Mouse (Mus musculus): ENCODE measurements around the gene Zscan12. TPM values are rescaled to one million over a fixed set of nuclear protein-coding genes. Genes with fewer than 3 reads are reported as not detected.
A peak's percentile ranks its signal among the peaks of the same experiment; 100 is the strongest.

Gene Zscan12
- polyA plus RNA-seq, 1 experiment from 2014 or later = 9.7 TPM

DNA sequence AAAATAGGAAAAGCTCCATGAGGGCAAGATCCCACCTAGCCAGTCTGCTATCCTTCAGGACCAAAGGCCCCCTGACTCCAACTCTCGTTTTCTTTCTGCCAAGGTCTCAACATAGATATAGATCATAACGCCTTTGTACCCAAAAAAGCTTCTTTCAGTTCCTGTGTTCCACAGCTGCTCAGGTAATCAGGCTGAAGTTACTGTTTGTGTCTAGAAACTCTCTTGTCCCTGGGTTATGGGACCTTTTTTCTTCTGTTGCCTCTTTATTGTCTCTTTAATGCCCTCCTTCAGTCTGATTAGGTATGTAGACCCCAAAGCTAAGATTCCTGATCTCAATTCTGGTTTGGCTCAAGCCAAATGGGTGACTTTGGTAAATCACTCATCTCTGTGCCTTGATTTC lies 34.9 kb downstream of the Zscan12 start:
- no peak for TF ChIP-seq CTCF (IDR thresholded peaks at IDR 0.05; ENCODE audit: low read depth)

DNA sequence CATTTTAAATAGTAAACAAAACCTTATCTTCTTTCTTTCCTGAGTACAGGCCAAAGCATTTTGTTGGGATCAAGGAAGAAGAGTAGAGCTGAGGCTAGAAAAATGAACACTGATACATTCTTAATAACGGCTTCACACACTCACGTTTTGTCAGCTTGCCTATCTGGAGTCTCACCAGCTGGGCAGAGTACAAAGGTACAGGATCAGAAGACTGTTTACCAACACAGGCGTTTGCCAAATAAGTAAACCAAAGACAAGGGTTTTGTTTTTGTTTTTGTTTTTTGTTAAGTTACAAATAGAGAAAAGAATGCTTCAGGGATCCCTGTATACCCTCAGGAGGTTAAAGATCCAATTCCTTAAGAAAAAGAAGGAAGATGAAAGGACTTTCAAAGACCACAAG lies 38.5 kb downstream of the Zscan12 start:
- H3K36me3 ChIP-seq (ENCODE audit: insufficient read depth, low read length) = 0 out of 2 replicates have a peak, but pooled peaks cover 8% of the 10 kb centered on the region
- no peak for ATAC-seq (replicated peaks; ENCODE audit: low FRiP score, low read depth)
- H3K27ac ChIP-seq = no peak overlapping the region
- H3K4me2 ChIP-seq (ENCODE audit: low read length) = peak overlapping the region; percentile 84
- H3K27me3 ChIP-seq (ENCODE audit: insufficient read depth, low read length) = no peaks in the 10 kb centered on the region
- peak overlapping the region; percentile 81 for H3K4me3 ChIP-seq (replicated peaks; ENCODE audit: low read depth, low read length)
- WGBS = 79% methylated on average over 3 of the region's 3 CpGs
- DNase-seq (ENCODE audit: low spot score) = no peak
- no peak for TF ChIP-seq CTCF (IDR thresholded peaks at IDR 0.05; ENCODE audit: low read depth)
- H3K4me1 ChIP-seq (replicated peaks; ENCODE audit: insufficient read depth, low read length) = no peaks in the 10 kb centered on the region; the same call in 1 of the 2 replicates
- peak overlapping the region; percentile 88; the same call in 1 of the 2 replicates for H3K9ac ChIP-seq (ENCODE audit: low read depth, low read length)
- H3K9me3 ChIP-seq (replicated peaks; ENCODE audit: low read length) = no peaks in the 10 kb centered on the region

More for the DNA sequence above, 34.9 kb downstream of the Zscan12 start:
- ATAC-seq (replicated peaks; ENCODE audit: low FRiP score, low read depth) (no peak), DNase-seq (ENCODE audit: low spot score) (no peak)
- Histone ChIP-seq H3K27me3 (ENCODE audit: insufficient read depth, low read length) (no peaks in the 10 kb centered on the region), H3K4me2 (ENCODE audit: low read length) (no peak overlapping the region), H3K4me3 (replicated peaks; ENCODE audit: low read depth, low read length) (no peak overlapping the region), H3K4me1 (replicated peaks; ENCODE audit: insufficient read depth, low read length) (no peaks in the 10 kb centered on the region; the same call in 1 of the 2 replicates), H3K27ac (no peak overlapping the region), H3K9me3 (replicated peaks; ENCODE audit: low read length) (no peaks in the 10 kb centered on the region), H3K36me3 (ENCODE audit: insufficient read depth, low read length) (peaks cover 23% of the 10 kb centered on the region), H3K9ac (ENCODE audit: low read depth, low read length) (no peak overlapping the region)
- WGBS = 83% methylated on average over 2 of the region's 2 CpGs

DNA sequence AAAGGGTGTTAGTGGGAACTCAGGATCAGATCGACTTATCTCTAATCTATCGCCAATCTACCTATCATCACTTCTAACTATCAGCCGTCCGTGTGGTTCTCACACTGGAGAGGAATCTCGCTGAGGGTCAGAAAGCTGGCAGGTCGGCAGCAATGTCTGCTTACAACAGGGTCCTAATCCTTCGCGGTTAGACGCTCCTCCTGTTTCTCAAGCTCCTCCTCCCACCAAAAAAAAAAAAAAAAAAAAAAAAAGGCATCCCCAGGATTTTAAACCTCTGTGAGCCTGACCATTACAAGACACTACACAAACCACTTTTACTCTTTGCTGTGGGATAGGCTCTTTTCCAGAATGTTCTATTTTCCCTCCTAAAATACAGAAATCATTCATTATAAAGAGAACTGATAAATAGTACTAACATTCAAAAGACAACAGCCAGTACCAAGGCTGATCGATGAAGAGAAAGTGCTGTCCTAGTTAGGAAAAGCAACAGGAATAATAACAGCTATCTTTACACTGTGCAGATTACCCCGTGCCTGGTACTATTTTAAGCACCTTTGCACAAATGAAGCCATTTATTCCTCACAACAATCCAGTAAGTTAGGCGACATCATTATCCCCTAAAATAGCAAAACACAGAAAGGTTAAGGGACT lies 39.1 kb downstream of the Zscan12 start:
- no peak for TF ChIP-seq CTCF (IDR thresholded peaks at IDR 0.05; ENCODE audit: low read depth)
- Histone ChIP-seq H3K27ac (peak overlapping the region; percentile 87), H3K4me3 (replicated peaks; ENCODE audit: low read depth, low read length) (peak overlapping the region; percentile 81), H3K9ac (ENCODE audit: low read depth, low read length) (peak overlapping the region; percentile 88), H3K36me3 (ENCODE audit: insufficient read depth, low read length) (0 out of 2 replicates have a peak, but pooled peaks cover 8% of the 10 kb centered on the region), H3K4me2 (ENCODE audit: low read length) (peak overlapping the region; percentile 84), H3K9me3 (replicated peaks; ENCODE audit: low read length) (no peaks in the 10 kb centered on the region), H3K27me3 (ENCODE audit: insufficient read depth, low read length) (no peaks in the 10 kb centered on the region), H3K4me1 (replicated peaks; ENCODE audit: insufficient read depth, low read length) (no peaks in the 10 kb centered on the region; the same call in 1 of the 2 replicates)
- WGBS = 13% methylated on average over 12 of the region's 12 CpGs
- peak; percentile 59 for DNase-seq (ENCODE audit: low spot score)
- ATAC-seq (replicated peaks; ENCODE audit: low FRiP score, low read depth) = no peak

GRCm38 (mm10) chr13:21402287-21402846 lies 39.7 kb downstream of the Zscan12 start, which contains the start of gene Zkscan3:
Gene Zkscan3 (minus strand): TSS chr13:21402755.
- no peak for TF ChIP-seq CTCF (IDR thresholded peaks at IDR 0.05; ENCODE audit: low read depth)
- no peaks in the 10 kb centered on the region for H3K9me3 ChIP-seq (replicated peaks; ENCODE audit: low read length)
- H3K4me3 ChIP-seq (replicated peaks; ENCODE audit: low read depth, low read length) = peak within 1 kb of the TSS; percentile 81
- H3K27ac ChIP-seq = peak within 1 kb of the TSS; percentile 87
- ATAC-seq (replicated peaks; ENCODE audit: low FRiP score, low read depth) (peak; percentile 95), DNase-seq (ENCODE audit: low spot score) (peak; percentile 90)
- no peaks in the 10 kb centered on the region for H3K27me3 ChIP-seq (ENCODE audit: insufficient read depth, low read length)
- H3K4me1 ChIP-seq (replicated peaks; ENCODE audit: insufficient read depth, low read length) = no peaks in the 10 kb centered on the region; the same call in 1 of the 2 replicates
- peak within 1 kb of the TSS; percentile 84 for H3K4me2 ChIP-seq (ENCODE audit: low read length)
- H3K36me3 ChIP-seq (ENCODE audit: insufficient read depth, low read length) = 0 out of 2 replicates have a peak, but pooled peaks cover 8% of the 10 kb centered on the region
- H3K9ac ChIP-seq (ENCODE audit: low read depth, low read length) = peak within 1 kb of the TSS; percentile 88
- under 1% methylated on average over 35 of the region's 35 CpGs for WGBS

DNA sequence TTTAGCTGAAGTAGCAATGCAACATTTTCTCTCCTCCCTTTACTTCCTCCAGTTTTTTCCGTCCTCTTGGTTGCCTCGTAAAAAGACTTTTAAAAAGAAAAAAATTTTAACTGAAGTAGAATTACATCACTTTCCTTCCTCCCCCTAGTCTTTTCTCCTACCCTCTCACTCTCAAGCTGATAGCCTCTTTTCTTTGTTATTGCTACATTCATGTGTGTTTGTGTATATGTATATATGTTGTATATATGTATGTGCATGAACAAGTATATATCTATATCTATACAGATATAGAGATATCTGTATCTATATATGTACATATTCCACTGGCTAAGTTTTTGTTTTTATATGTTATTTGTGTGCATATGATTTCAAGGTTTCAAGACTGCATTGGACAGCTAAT lies 40.2 kb downstream of the Zscan12 start:
- H3K4me3 ChIP-seq (replicated peaks; ENCODE audit: low read depth, low read length) = peak overlapping the region; percentile 81
- H3K4me2 ChIP-seq (ENCODE audit: low read length) = peak overlapping the region; percentile 84
- H3K9ac ChIP-seq (ENCODE audit: low read depth, low read length) = peak overlapping the region; percentile 88; the same call in 1 of the 2 replicates
- H3K9me3 ChIP-seq (replicated peaks; ENCODE audit: low read length) = no peaks in the 10 kb centered on the region
- no peaks in the 10 kb centered on the region; the same call in 1 of the 2 replicates for H3K4me1 ChIP-seq (replicated peaks; ENCODE audit: insufficient read depth, low read length)
- H3K36me3 ChIP-seq (ENCODE audit: insufficient read depth, low read length) = 0 out of 2 replicates have a peak, but pooled peaks cover 8% of the 10 kb centered on the region
- ATAC-seq (replicated peaks; ENCODE audit: low FRiP score, low read depth) (peak; percentile 6; the same call in 1 of the 2 replicates), DNase-seq (ENCODE audit: low spot score) (no peak)
- H3K27ac ChIP-seq = peak overlapping the region; percentile 87; the same call in 1 of the 2 replicates
- H3K27me3 ChIP-seq (ENCODE audit: insufficient read depth, low read length) = no peaks in the 10 kb centered on the region
- WGBS = 0% methylated on average over 2 of the region's 2 CpGs
- no peak for TF ChIP-seq CTCF (IDR thresholded peaks at IDR 0.05; ENCODE audit: low read depth)

- Histone ChIP-seq H3K4me2 (ENCODE audit: low read length) (no peak overlapping the region; the same call in 1 of the 2 replicates), H3K4me1 (replicated peaks; ENCODE audit: insufficient read depth, low read length) (no peaks in the 10 kb centered on the region; the same call in 1 of the 2 replicates), H3K27ac (no peak overlapping the region), H3K27me3 (ENCODE audit: insufficient read depth, low read length) (no peaks in the 10 kb centered on the region), H3K4me3 (replicated peaks; ENCODE audit: low read depth, low read length) (no peak overlapping the region), H3K9me3 (replicated peaks; ENCODE audit: low read length) (no peaks in the 10 kb centered on the region), H3K36me3 (ENCODE audit: insufficient read depth, low read length) (no peaks in the 10 kb centered on the region), H3K9ac (ENCODE audit: low read depth, low read length) (no peak overlapping the region)
- ATAC-seq (replicated peaks; ENCODE audit: low FRiP score, low read depth) (no peak), DNase-seq (ENCODE audit: low spot score) (no peak)
- WGBS = 77% methylated on average over 11 of the region's 11 CpGs
- no peak for TF ChIP-seq CTCF (IDR thresholded peaks at IDR 0.05; ENCODE audit: low read depth)
Measured at GRCm38 (mm10) chr13:21407341-21407740, 44.7 kb downstream of the Zscan12 start.

All from kidney, postnatal 0 days (tissue).